Mouse (Mus musculus): Measurements from ENCODE around the gene Elavl2.

Elavl2 gene

GRCm38 (mm10) chr4:91208415-91209292 is 191.9 kb downstream of the Elavl2 start:
- peak in 1 of 2 experiments; percentile 1 for DNase-seq
